Mouse (Mus musculus) MEL (cell line): Measurements from ENCODE around the gene Cwc27. TPM values are rescaled to one million over a fixed set of nuclear protein-coding genes. Genes with fewer than 3 reads are reported as not detected.

Source experiments
- DNase-seq: peaks from one replicate; pipeline ENCODE4 v3.0.0; 2011; ENCODE audit warnings: low read depth, low spot score
- H3K27ac ChIP-seq: 2 replicates; pipeline ENCODE4 v1.5.1; 2012; ENCODE audit warnings: low read depth, mild to moderate bottlenecking, control low read depth, low read length, moderate library complexity; ENCODE audit not compliant: control insufficient read depth
- H3K27me3 ChIP-seq, 2 experiments: fragments of 150-350 bp in 1 of 2; sonication (generic) in 1 of 2; 2 replicates each; pipeline ENCODE4 v1.6.1; 2012; ENCODE audit warnings: low read length in 2 of 2, mild to moderate bottlenecking in 2 of 2, improper control_type of control experiment in 1 of 2, moderate library complexity in 1 of 2; ENCODE audit not compliant: insufficient read depth in 2 of 2, control insufficient read depth in 1 of 2
- H3K36me3 ChIP-seq, 2 experiments: 2 replicates each; pipeline ENCODE4 v1.6.1; 2012 to 2014; ENCODE audit warnings: low read length in 2 of 2, improper control_type of control experiment in 1 of 2, inconsistent platforms in 1 of 2, mild to moderate bottlenecking in 1 of 2; ENCODE audit not compliant: insufficient read depth in 2 of 2, control insufficient read depth in 1 of 2
- H3K4me1 ChIP-seq, 2 experiments: fragments of 150-350 bp in 1 of 2; sonication (generic) in 1 of 2; 2 replicates each; pipeline ENCODE4 v1.6.1; 2012; ENCODE audit warnings: low read length in 2 of 2, improper control_type of control experiment in 1 of 2, mild to moderate bottlenecking in 1 of 2; ENCODE audit not compliant: insufficient read depth in 2 of 2, control insufficient read depth in 1 of 2
- H3K4me3 ChIP-seq, 2 experiments: fragments of 150-350 bp in 1 of 2; sonication (generic) in 1 of 2; 2 replicates each; pipeline ENCODE4 v1.5.1; 2012; ENCODE audit warnings: low read depth in 2 of 2, low read length in 2 of 2, mild to moderate bottlenecking in 2 of 2, moderate library complexity in 2 of 2, control low read depth in 1 of 2, improper control_type of control experiment in 1 of 2; ENCODE audit not compliant: control insufficient read depth in 1 of 2, insufficient read depth in 1 of 2
- H3K79me2 ChIP-seq: 2 replicates; pipeline ENCODE4 v1.6.1; 2012; ENCODE audit warnings: mild to moderate bottlenecking, low read length, moderate library complexity; ENCODE audit not compliant: control insufficient read depth, poor library complexity, insufficient read depth
- H3K9ac ChIP-seq: 2 replicates; pipeline ENCODE4 v1.6.1; 2012; ENCODE audit warnings: low read depth, mild to moderate bottlenecking, control low read depth, low read length, moderate library complexity; ENCODE audit not compliant: control insufficient read depth, poor library complexity, severe bottlenecking
- H3K9me3 ChIP-seq: fragments of 150-350 bp; sonication (generic); replicated peaks from 2 replicates; pipeline ENCODE4 v1.6.1; 2012; ENCODE audit warnings: mild to moderate bottlenecking, low read length, improper control_type of control experiment, moderate library complexity; ENCODE audit not compliant: insufficient read depth
- CHD2 ChIP-seq: IDR thresholded peaks from 2 replicates; pipeline ENCODE4 v1.6.1; 2011; ENCODE audit warnings: low read length, improper control_type of control experiment
- CTCF ChIP-seq, 3 experiments: IDR thresholded peaks in 2 of 3; conservative IDR thresholded peaks in 1 of 3; 2 replicates each; pipeline ENCODE4 v1.5.1; 2011 to 2012; ENCODE audit warnings: low read length in 3 of 3, low read depth in 2 of 3, mild to moderate bottlenecking in 2 of 3, improper control_type of control experiment in 1 of 3, inconsistent platforms in 1 of 3, mixed read lengths in 1 of 3, moderate library complexity in 1 of 3; ENCODE audit not compliant: control insufficient read depth in 1 of 3, insufficient read depth in 1 of 3, poor library complexity in 1 of 3, severe bottlenecking in 1 of 3
- E2F4 ChIP-seq: IDR thresholded peaks from 2 replicates; pipeline ENCODE4 v1.6.1; 2011; ENCODE audit warnings: low read depth, low read length, improper control_type of control experiment, borderline replicate concordance
- EP300 ChIP-seq, 2 experiments: IDR thresholded peaks; 2 replicates each; pipeline ENCODE4 v1.6.1; 2011; ENCODE audit warnings: improper control_type of control experiment in 2 of 2, low read length in 2 of 2, low read depth in 1 of 2, mild to moderate bottlenecking in 1 of 2
- GABPA ChIP-seq: IDR thresholded peaks from 2 replicates; pipeline ENCODE4 v1.6.1; 2012; ENCODE audit warnings: low read depth, mild to moderate bottlenecking, inconsistent platforms, low read length, improper control_type of control experiment, moderate library complexity
- GATA1 ChIP-seq: IDR thresholded peaks from 2 replicates; pipeline ENCODE4 v1.6.1; 2011; ENCODE audit warnings: low read depth, low read length, improper control_type of control experiment
- JUND ChIP-seq: IDR thresholded peaks from 2 replicates; pipeline ENCODE4 v1.6.1; 2011; ENCODE audit warnings: low read depth, mild to moderate bottlenecking, improper control_type of control experiment, low read length
- KAT2A ChIP-seq: conservative IDR thresholded peaks from 2 replicates; pipeline ENCODE4 v1.6.1; 2012; ENCODE audit warnings: low read depth, low read length, improper control_type of control experiment, inconsistent platforms
- MAX ChIP-seq: IDR thresholded peaks from 2 replicates; pipeline ENCODE4 v1.6.1; 2011; ENCODE audit warnings: low read length, improper control_type of control experiment
- MAZ ChIP-seq: IDR thresholded peaks from 2 replicates; pipeline ENCODE4 v1.6.1; 2012; ENCODE audit warnings: low read depth, mild to moderate bottlenecking, inconsistent platforms, low read length, improper control_type of control experiment
- POLR2AphosphoS5 ChIP-seq: IDR thresholded peaks from 2 replicates; pipeline ENCODE4 v1.6.1; 2012; ENCODE audit warnings: low read depth, borderline replicate concordance, mild to moderate bottlenecking, inconsistent platforms, low read length, moderate library complexity, mixed read lengths
- RAD21 ChIP-seq: IDR thresholded peaks from 2 replicates; pipeline ENCODE4 v1.6.1; 2011; ENCODE audit warnings: mild to moderate bottlenecking, low read depth, low read length, improper control_type of control experiment
- SIN3A ChIP-seq: IDR thresholded peaks from 2 replicates; pipeline ENCODE4 v1.6.1; 2012; ENCODE audit warnings: low read length, improper control_type of control experiment, inconsistent platforms
- SMC3 ChIP-seq: IDR thresholded peaks from 2 replicates; pipeline ENCODE4 v1.6.1; 2011; ENCODE audit warnings: low read depth, low read length, improper control_type of control experiment
- TAL1 ChIP-seq: IDR thresholded peaks from 2 replicates; pipeline ENCODE4 v1.6.1; 2012; ENCODE audit warnings: mild to moderate bottlenecking, inconsistent platforms, low read length, moderate library complexity, mixed read lengths
- TBP ChIP-seq: IDR thresholded peaks from 2 replicates; pipeline ENCODE4 v1.8.0; 2011; ENCODE audit warnings: low read depth, low read length, improper control_type of control experiment
- ZC3H11A ChIP-seq: IDR thresholded peaks from 2 replicates; pipeline ENCODE4 v1.6.1; 2012; ENCODE audit warnings: low read depth, mild to moderate bottlenecking, inconsistent platforms, low read length, improper control_type of control experiment
- ZKSCAN1 ChIP-seq: IDR thresholded peaks from 2 replicates; pipeline ENCODE4 v1.6.1; 2012; ENCODE audit warnings: low read depth, mild to moderate bottlenecking, inconsistent platforms, low read length, improper control_type of control experiment, moderate library complexity
- polyA plus RNA-seq, 2 experiments: library from polyadenylated mRNA; stranded (reverse) in 1 of 2; unstranded in 1 of 2; fragments of >175 nt in 1 of 2; fragments of >200 nt in 1 of 2; gene quantifications; 2 replicates each; pipeline versions ENCODE4 v1.2.1 to v1.2.4; 2012; ENCODE audit warnings: low replicate concordance in 2 of 2, low read depth in 1 of 2; ENCODE audit not compliant: insufficient read length in 2 of 2, insufficient read depth in 1 of 2, missing spikeins in 1 of 2
- total RNA-seq: library from RNA; depleted of rRNA; stranded (reverse); fragments of 300-350 nt; gene quantifications from 2 replicates; pipeline ENCODE4 v1.2.3, GENCODE M21; 2012

Cwc27 gene
- total and polyA plus RNA-seq, 3 experiments: 18.3 to 22.0 TPM; not detected in 1

DNA sequence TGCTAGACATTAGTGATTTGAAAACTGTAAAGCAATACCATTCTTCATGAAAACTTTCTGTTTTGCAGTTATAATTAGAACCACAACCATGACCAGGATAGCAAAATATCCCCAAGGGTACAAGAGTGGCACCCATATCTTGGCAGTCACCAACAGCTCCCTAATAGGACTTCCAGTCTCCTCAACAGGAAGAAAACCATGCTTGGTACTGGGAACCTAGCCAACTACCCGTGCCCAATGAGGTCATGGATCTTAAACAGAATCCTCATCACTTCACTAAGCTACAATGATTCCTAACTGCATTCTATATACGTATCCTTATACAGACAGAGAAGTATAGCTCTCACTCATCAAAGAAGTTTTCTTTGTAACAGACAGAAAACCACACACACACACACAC, 165.2 kb downstream of the Cwc27 start:
- Histone ChIP-seq H3K9ac (no peak overlapping the region), H3K4me1 (no peaks in the 10 kb centered on the region), H3K9me3 (no peaks in the 10 kb centered on the region), H3K27ac (no peak overlapping the region), H3K79me2 (no peaks in the 10 kb centered on the region), H3K4me3 (no peak overlapping the region), H3K36me3 (no peaks in the 10 kb centered on the region; a peak in 1 of 4 replicates), H3K27me3 (no peaks in the 10 kb centered on the region)
- no peak for DNase-seq
- TF ChIP-seq KAT2A (no peak), E2F4 (no peak), JUND (no peak), GABPA (no peak), MAX (no peak), POLR2AphosphoS5 (no peak)

DNA sequence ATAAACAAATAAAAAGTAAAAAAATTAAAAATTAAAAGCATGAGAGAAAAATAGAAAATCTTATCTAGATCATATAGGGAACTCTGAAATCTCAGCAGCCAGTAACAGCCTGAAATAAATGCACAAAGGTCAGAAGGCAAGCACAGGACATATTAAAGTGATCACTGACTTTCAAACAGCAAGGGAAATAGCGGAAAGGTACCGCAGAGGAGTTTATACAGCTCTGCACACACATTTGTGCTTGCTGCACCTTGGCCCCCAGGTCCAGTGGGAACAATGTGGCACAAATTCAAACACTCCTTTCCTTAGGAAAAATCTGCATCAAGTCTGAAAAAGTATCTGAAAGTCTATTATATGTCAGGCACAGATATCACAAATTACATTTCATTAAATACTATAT, 166.3 kb downstream of the Cwc27 start:
- no peaks in the 10 kb centered on the region for H3K27me3 ChIP-seq
- no peak for TF ChIP-seq CTCF (IDR thresholded peaks at IDR 0.05 in 2 of 3, conservative IDR thresholded peaks at IDR 0.05 in 1 of 3; ENCODE audit: control insufficient read depth in 1 of 3, insufficient read depth in 1 of 3, low read depth in 2 of 3, low read length in 3 of 3, poor library complexity in 1 of 3, severe bottlenecking in 1 of 3)
- no peak for TF ChIP-seq MAZ
- TF ChIP-seq TBP: no peak
- TF ChIP-seq ZKSCAN1: no peak
- TF ChIP-seq E2F4: no peak
- TF ChIP-seq TAL1: no peak
- TF ChIP-seq SIN3A: no peak
- TF ChIP-seq JUND: no peak
- TF ChIP-seq CHD2: no peak
- no peak for TF ChIP-seq GATA1
- TF ChIP-seq EP300 (IDR thresholded peaks at IDR 0.05; ENCODE audit: low read depth in 1 of 2, low read length in 2 of 2): no peak
- no peak for TF ChIP-seq SMC3
- TF ChIP-seq, all 39 proteins: peak for 0
- no peak overlapping the region for H3K4me3 ChIP-seq
- no peak for DNase-seq
- no peaks in the 10 kb centered on the region for H3K4me1 ChIP-seq
- H3K9me3 ChIP-seq: no peaks in the 10 kb centered on the region
- no peak overlapping the region for H3K9ac ChIP-seq
- H3K79me2 ChIP-seq: no peaks in the 10 kb centered on the region
- H3K27ac ChIP-seq: no peak overlapping the region
- H3K36me3 ChIP-seq: no peaks in the 10 kb centered on the region; a peak in 1 of 4 replicates

DNA sequence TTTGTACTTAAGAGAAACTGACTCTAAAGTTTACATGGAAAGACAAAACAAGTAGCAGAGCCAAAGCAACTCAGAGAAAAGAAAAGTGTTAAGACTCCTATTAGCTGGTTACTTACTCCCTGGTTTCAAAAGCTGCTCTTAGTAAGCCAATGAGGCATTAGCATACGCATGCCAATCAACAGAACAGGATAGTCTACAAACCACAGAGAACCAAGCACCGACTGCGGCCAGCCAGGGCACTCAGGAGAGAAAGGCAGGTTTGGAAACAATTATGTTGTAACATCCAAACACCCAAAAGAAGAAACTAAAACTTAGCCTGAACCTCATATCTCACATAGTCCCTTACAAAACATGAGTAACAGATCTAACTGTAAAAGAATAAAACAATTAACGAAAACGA, 166.8 kb downstream of the Cwc27 start:
- H3K9ac ChIP-seq: no peak overlapping the region

More for the DNA sequence above, 166.8 kb downstream of the Cwc27 start:
- H3K9me3 ChIP-seq: no peaks in the 10 kb centered on the region
- no peaks in the 10 kb centered on the region for H3K79me2 ChIP-seq
- no peak for DNase-seq
- H3K4me3 ChIP-seq: no peak overlapping the region
- no peaks in the 10 kb centered on the region for H3K4me1 ChIP-seq
- H3K36me3 ChIP-seq: no peaks in the 10 kb centered on the region; a peak in 1 of 4 replicates
- TF ChIP-seq SIN3A (no peak), ZC3H11A (no peak), MAX (no peak), TBP (no peak), JUND (no peak), KAT2A (no peak), RAD21 (no peak), E2F4 (no peak)
- no peak overlapping the region for H3K27ac ChIP-seq
- H3K27me3 ChIP-seq: no peaks in the 10 kb centered on the region
